Mouse (Mus musculus) embryonic stem cell, embryonic (primary cell): ENCODE data around the gene Sema4b.

Experiments used
- CTCF ChIA-PET, 4 experiments: fragments of 300-600 bp in 2 of 4; fragments of 350-600 bp in 2 of 4; sonication (Branson Sonifier 250); formaldehyde crosslinking; loops; one replicate each; lab custom pipeline; 2022; ENCODE audit warnings: inconsistent platforms in 2 of 4; lab: Charles Lee
- POLR2A ChIA-PET, 4 experiments: fragments of 300-600 bp in 2 of 4; fragments of 350-600 bp in 2 of 4; sonication (Branson Sonifier 250); formaldehyde crosslinking; loops; one replicate each; lab custom pipeline; 2022; ENCODE audit warnings: antibody characterized with exemption in 4 of 4, inconsistent platforms in 1 of 4; lab: Charles Lee

Sema4b gene

GRCm38 (mm10) chr7:80273456-80273855 is 86.8 kb downstream of the Sema4b start:
- CTCF ChIA-PET = interaction anchor here in 2 of 4 experiments (0.6 to 1.9 kb wide), 2 partner anchors 27 to 133 kb away, joined by 3 to 5 read pairs; partner anchors contain the start of gene Ttll13 (in 1 of the 2)

More at GRCm38 (mm10) chr7:80273456-80273855, 86.8 kb downstream of the Sema4b start:
- POLR2A ChIA-PET = interaction anchor here in 2 of 4 experiments (0.8 to 1.7 kb wide), 4 partner anchors 8 to 51 kb away, joined by 3 to 5 read pairs (median 4); partner anchors contain the start of gene Rccd1 (in 2 of the 2)
